Mouse (Mus musculus) layer of hippocampus, adult 9-11 months (tissue): ENCODE measurements around the gene Ogfrl1.

Experiments used
- DNase-seq: peaks from one replicate; pipeline ENCODE4 v3.0.0; 2022

Ogfrl1 gene

DNA sequence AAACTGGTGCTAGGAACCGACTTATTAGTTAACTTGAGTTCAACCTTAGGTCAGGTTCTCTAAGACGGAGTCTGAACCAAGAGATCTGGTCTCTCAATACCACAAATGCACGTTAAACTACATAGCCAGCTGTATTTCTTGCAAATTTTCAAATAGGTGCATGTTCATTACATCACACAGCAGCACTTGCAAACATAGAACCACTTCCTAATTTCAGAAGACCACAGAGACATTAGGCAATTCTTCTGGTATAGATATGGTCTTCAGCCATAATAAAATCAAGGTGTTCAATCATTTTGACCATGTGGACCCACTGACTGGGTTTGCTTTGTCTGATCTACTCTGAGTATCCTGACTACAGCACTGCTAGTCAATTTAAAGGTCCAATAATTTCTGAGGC lies 51.9 kb downstream of the Ogfrl1 start:
- DNase-seq = no peak

GRCm38 (mm10) chr1:23342864-23343263 lies 54.7 kb downstream of the Ogfrl1 start:
- DNase-seq = no peak

DNA sequence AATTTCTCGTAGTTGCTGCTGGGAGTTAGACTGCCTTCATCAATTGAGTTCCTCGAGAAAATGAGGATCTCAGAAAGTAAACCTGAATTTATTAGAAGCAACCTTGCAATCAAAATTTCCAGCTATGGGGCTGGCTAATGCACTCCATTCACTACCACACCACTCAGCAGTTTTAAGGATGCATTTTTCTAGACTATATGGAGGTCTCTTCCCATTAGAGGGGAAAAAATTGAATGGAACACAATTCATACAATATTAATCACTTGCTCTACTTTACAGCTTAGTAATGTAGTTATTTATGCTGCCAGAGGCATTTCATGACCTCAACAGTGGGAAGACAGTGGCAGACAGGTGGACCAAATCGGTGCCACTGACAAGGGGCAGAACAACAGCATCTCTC lies 55.3 kb downstream of the Ogfrl1 start:
- no peak for DNase-seq

DNA sequence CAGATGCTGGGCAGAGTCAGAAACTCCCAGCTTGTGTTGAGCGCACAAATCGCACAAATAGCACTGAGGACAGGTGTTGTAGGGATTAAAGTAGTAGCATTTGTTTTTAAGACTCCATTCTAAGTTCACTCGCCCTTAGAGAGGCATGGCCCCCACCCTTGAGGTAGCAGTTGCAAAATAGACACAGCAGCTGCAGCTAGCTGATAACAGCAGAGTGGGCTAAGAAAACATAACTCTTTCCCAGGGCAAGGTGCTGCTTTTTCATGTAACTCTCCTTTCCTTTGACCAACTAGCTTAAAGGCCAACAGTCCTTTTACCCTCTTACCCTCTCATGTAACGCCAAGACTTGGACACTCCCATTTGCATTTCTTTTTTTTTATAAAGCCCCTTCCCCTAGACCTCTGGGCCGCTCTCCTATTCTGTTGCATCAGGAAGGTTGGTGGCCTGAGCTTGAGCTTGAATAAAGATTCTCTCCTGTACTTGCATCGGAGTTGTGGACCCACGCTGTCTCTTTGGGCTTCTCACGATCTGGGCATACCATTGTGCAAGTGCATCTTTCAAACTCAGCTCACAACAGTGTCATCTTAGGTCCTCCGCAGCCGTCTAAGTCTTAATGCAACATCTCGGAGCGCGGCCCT lies 61.7 kb downstream of the Ogfrl1 start:
- no peak for DNase-seq

GRCm38 (mm10) chr1:23335050-23335449 lies 62.5 kb downstream of the Ogfrl1 start:
- DNase-seq = no peak

DNA sequence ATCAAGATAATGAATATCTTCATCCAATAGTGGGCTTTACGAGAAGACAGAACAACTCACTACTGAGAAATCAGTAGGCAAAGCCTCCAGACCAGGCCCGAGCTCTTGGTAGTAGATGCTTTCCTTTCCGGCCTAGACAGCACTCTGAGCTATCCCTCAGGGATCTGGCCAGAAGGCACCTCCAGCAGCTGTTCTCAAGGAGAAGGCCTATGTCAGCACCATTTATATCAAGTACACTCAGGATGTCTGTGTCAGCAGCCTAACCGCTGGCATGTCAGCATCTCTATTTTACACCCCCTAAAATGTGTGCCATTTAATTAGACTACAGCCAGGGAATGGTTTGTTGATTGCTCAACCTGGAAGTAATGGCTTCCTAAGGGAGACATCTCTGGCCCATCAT lies 65.4 kb downstream of the Ogfrl1 start:
- DNase-seq = no peak

DNA sequence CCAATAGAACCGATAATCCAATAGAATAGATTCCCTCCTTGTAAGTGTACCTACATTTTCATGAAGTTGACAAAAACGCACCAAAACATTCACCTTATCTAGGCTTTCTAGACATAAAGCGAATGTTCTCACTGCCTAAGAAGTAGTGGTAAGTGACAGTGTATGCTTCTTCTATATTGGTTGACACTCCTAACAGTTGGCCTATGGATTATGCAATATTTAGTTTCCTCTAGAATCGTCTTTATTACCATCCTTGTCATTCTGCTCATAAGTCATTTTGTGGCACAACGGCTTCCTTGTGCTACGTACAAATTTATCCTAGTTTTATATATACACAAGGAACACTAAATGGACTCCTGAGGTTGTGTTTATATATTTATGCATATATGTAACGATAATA lies 72.4 kb downstream of the Ogfrl1 start:
- no peak for DNase-seq

DNA sequence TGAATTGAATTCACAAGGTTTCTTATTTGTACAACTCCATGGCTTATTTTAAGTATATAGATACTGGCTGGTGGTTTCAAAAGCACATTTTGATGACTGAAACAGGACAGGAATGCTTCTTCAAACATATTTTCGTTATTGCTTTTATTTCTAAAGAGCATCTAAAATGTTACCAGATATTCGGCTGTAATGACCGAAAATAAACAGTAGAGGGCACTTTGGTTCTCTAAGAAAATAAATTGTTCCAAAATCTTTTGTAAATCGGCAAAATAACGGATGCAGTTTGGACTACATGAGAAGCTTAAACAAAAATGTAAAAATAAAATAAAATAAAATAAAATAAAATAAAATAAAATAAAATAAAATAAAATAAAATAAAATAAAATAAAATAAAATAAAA lies 73.3 kb downstream of the Ogfrl1 start:
- DNase-seq = no peak

DNA sequence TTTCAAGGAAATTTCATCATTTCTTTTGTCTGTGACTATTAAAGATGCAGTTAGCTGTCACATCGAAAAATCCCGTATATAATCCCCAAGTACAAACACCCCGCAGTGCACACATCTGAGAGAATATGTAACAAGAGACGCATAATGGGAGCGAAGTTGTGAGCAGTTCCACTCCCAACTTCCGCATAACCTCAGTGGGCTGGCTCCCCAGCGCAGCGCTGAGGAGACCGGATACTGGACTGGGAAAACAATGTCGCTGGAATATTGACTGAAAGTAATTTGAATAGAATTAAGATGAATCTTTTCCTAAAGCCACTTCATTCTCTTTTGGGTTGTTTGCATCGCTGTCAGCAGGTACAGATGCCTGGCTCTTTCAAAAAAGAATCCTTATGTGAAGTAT lies 74.3 kb downstream of the Ogfrl1 start:
- DNase-seq = no peak

DNA sequence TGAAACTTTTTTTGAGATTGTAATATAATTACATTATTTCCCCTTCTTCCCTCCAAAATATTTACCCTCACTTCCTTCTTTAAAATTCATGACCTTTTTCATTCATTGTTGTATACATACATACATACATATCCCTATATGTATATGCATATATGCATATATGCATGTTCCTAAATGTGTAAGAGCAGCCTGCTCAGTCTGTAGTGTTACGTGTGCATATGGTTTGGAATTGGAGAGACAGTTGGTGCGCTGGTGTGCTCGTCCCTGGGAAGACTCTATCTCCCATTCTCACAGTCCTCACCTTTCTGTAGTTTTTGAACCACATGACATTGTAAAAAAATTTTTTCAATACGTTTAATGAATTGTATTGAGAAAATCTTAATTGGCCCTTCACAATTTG lies 75.4 kb downstream of the Ogfrl1 start:
- DNase-seq = no peak

DNA sequence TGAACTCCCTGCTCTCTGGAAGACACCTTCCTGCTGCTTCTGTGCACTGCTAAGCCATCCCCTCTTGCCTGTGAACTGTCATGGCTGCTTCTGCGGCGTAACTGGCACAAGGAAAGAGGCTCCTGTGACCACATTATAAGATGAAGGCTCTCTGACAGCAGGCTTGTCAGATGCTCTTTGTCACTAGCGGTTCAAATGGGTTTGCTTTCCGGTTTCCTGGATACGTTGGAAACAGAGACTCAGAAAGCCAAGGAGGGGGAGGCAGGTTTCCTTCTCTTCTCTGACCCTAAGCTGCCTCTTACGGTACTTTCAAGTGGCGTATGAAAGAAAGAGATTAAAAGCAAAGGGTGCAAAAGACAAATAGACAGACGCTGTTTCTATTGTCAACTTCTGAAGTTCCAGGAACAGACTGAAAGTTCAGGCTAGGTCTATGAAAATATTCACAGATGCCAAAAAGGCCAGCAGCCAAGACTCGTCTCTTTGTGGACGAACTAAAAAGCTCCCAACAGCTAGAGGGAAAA lies 76.2 kb downstream of the Ogfrl1 start:
- DNase-seq = no peak

- no peak for DNase-seq
These were observed 76.9 kb downstream of the Ogfrl1 start for GRCm38 (mm10) chr1:23320591-23321195.
